ENCODE assay signal across 9 mouse cellular contexts in genomic region chr5:43665144-43665543, GRCm38 (mm10). TPM values are rescaled to one million over a fixed set of nuclear protein-coding genes. Genes with fewer than 3 reads are reported as not detected.
A peak's percentile ranks its signal among the peaks of the same experiment; 100 is the strongest.
DNase-seq lines count a peak whose midpoint lies in the region; ATAC-seq lines count a peak whose summit lies in the region.
"Had no signal": no experiment of that assay in that cellular context is flagged by ENCODE, and none has a peak within 500 bp of the region (broad histone marks: within the 10 kb centered on the region; RNA-seq: fewer than 3 reads in every experiment).

No protein-coding gene starts in this region.

- no peaks in the 10 kb centered on the region for H3K27me3 ChIP-seq in neural tube, embryonic 11.5 days (ENCODE audit: control insufficient read depth, insufficient read depth, low read length)
- H3K27me3 ChIP-seq in heart, embryonic 15.5 days = no peaks in the 10 kb centered on the region
- no peaks in the 10 kb centered on the region for H3K27me3 ChIP-seq in limb, embryonic 13.5 days
- H3K27me3 ChIP-seq: Patski had no signal

- 35% methylated on average over 5 of the region's 5 CpGs for WGBS in neural tube, embryonic 11.5 days
- 23% methylated on average over 5 of the region's 5 CpGs for WGBS in heart, embryonic 15.5 days
- 14% methylated on average over 5 of the region's 5 CpGs for WGBS in limb, embryonic 13.5 days

- H3K27ac ChIP-seq in neural tube, embryonic 11.5 days (ENCODE audit: low read depth, low read length) = no peak overlapping the region
- no peak overlapping the region for H3K27ac ChIP-seq in heart, embryonic 15.5 days
- H3K27ac ChIP-seq in limb, embryonic 13.5 days = no peak overlapping the region

- DNase-seq in neural tube, embryonic 11.5 days (ENCODE audit: low spot score) = peak; percentile 22
- no peak for DNase-seq in neural tube, embryonic 10.5 days (ENCODE audit: extremely low spot score, low spot score)
- peak; percentile 62 for DNase-seq in retina, adult 2 months (ENCODE audit: low read depth, low spot score)
- no peak for DNase-seq in yolk sac, embryonic 10.5 days (ENCODE audit: low spot score)
- no peak for DNase-seq in cerebellum, adult 11 months
- no peak for DNase-seq in ovary, postnatal 36 days (ENCODE audit: low spot score)

- no peaks in the 10 kb centered on the region for H3K9me3 ChIP-seq in neural tube, embryonic 11.5 days (ENCODE audit: control insufficient read depth, low read length)
- no peaks in the 10 kb centered on the region for H3K9me3 ChIP-seq in heart, embryonic 15.5 days (replicated peaks)
- no peaks in the 10 kb centered on the region for H3K9me3 ChIP-seq in limb, embryonic 13.5 days

- H3K4me2 ChIP-seq in neural tube, embryonic 11.5 days (ENCODE audit: low read depth) = no peak overlapping the region
- peak overlapping the region; percentile 59 for H3K4me2 ChIP-seq in heart, embryonic 15.5 days
- H3K4me2 ChIP-seq in limb, embryonic 13.5 days (replicated peaks) = peak overlapping the region; percentile 49

- ATAC-seq in neural tube, embryonic 11.5 days (ENCODE audit: insufficient read depth, low FRiP score, low TSS enrichment) = no peak
- ATAC-seq in heart, embryonic 15.5 days (replicated peaks; ENCODE audit: insufficient number of reproducible peaks, insufficient read depth, low FRiP score, low read depth) = no peak
- ATAC-seq in limb, embryonic 13.5 days (ENCODE audit: low FRiP score, low read depth) = 0 out of 2 replicates have a peak, but pooled peaks have one; percentile 37
- ATAC-seq: Patski had no signal

- H3K4me3 ChIP-seq in neural tube, embryonic 11.5 days (ENCODE audit: low read depth, low read length) = no peak overlapping the region
- H3K4me3 ChIP-seq in heart, embryonic 15.5 days = peak overlapping the region; percentile 38
- H3K4me3 ChIP-seq in limb, embryonic 13.5 days = peak overlapping the region; percentile 21

- no peak overlapping the region for H3K9ac ChIP-seq in neural tube, embryonic 11.5 days (ENCODE audit: low read length)
- no peak overlapping the region for H3K9ac ChIP-seq in heart, embryonic 15.5 days
- H3K9ac ChIP-seq in limb, embryonic 13.5 days = no peak overlapping the region

- peaks cover 9% of the 10 kb centered on the region for H3K4me1 ChIP-seq in neural tube, embryonic 11.5 days (ENCODE audit: control insufficient read depth, insufficient read depth, low read length)
- H3K4me1 ChIP-seq in heart, embryonic 15.5 days (replicated peaks) = peaks cover 45% of the 10 kb centered on the region
- H3K4me1 ChIP-seq in limb, embryonic 13.5 days = peaks cover 26% of the 10 kb centered on the region

- no peaks in the 10 kb centered on the region for H3K36me3 ChIP-seq in neural tube, embryonic 11.5 days (ENCODE audit: control insufficient read depth, insufficient read depth, low read length)
- H3K36me3 ChIP-seq in heart, embryonic 15.5 days = no peaks in the 10 kb centered on the region
- H3K36me3 ChIP-seq in limb, embryonic 13.5 days = no peaks in the 10 kb centered on the region

RNA-seq across cellular contexts. Expression of gene Cc2d2a, which starts 3.0 kb away (rescaled TPM):
- polyA plus RNA-seq in neural tube, embryonic 11.5 days (2014; fragmentation: Nextera tagmentation; extraction: Ambion mirVana) = 6.1 and 7.3 TPM in 2 replicates
- 9.2 and 9.5 TPM in 2 replicates for polyA plus RNA-seq in heart, embryonic 15.5 days (2015; fragmentation: Nextera tagmentation; extraction: Ambion mirVana)
- 11.8 and 12.9 TPM in 2 replicates for polyA plus RNA-seq in limb, embryonic 13.5 days (2015; fragmentation: Nextera tagmentation; extraction: Ambion mirVana)

Comparison
In these comparisons a context has a peak if more than half of its experiments do, and no peak if none do; other contexts are left out.
1. DNase-seq: peak in neural tube, embryonic 11.5 days (single experiment) and retina, adult 2 months (single experiment); none in neural tube, embryonic 10.5 days (single experiment), yolk sac, embryonic 10.5 days (single experiment), cerebellum, adult 11 months (single experiment) and ovary, postnatal 36 days (single experiment).